ENCODE assay signal across 32 mouse cellular contexts in genomic region chr1:39637139-39637538, GRCm38 (mm10). TPM values are rescaled to one million over a fixed set of nuclear protein-coding genes. Genes with fewer than 3 reads are reported as not detected.
DNase-seq lines count a peak whose midpoint lies in the region; ATAC-seq and TF ChIP-seq lines count a peak whose summit lies in the region.
"Had no signal": no experiment of that assay in that cellular context is flagged by ENCODE, and none has a peak within 500 bp of the region (broad histone marks: within the 10 kb centered on the region; RNA-seq: fewer than 3 reads in every experiment).

No protein-coding gene starts in this region.

- no peak overlapping the region for H3K4me3 ChIP-seq in stomach, embryonic 14.5 days (ENCODE audit: low read depth, low read length)
- H3K4me3 ChIP-seq in stomach, postnatal 0 days (ENCODE audit: low read depth, low read length): no peak overlapping the region
- no peak overlapping the region for H3K4me3 ChIP-seq in macrophage (ENCODE audit: inconsistent target)
- H3K4me3 ChIP-seq: embryonic facial prominence, embryonic 15.5 days; forebrain, embryonic 12.5 days; gastrocnemius, adult 2 months; heart, embryonic 13.5 days; liver, embryonic 12.5 days; midbrain, embryonic 15.5 days; myocyte; neural tube, embryonic 12.5 days had no signal

- intact Hi-C loops in left cerebral cortex, postnatal 14 days (cut with DNase I): no loop called here
- intact Hi-C loops in left cerebral cortex, postnatal 10 days (cut with DNase I): no loop called here

- H3K9me3 ChIP-seq in stomach, embryonic 14.5 days (ENCODE audit: control insufficient read depth, low read depth, low read length): 0 out of 2 replicates have a peak, but pooled peaks cover 4% of the 10 kb centered on the region
- no peaks in the 10 kb centered on the region for H3K9me3 ChIP-seq in stomach, postnatal 0 days (ENCODE audit: control insufficient read depth, low read length)
- H3K9me3 ChIP-seq: liver, embryonic 12.5 days; midbrain, embryonic 15.5 days; neural tube, embryonic 12.5 days had no signal

- no peaks in the 10 kb centered on the region for H3K36me3 ChIP-seq in stomach, embryonic 14.5 days (ENCODE audit: control insufficient read depth, insufficient read depth, low read length)
- no peaks in the 10 kb centered on the region for H3K36me3 ChIP-seq in stomach, postnatal 0 days (ENCODE audit: control insufficient read depth, insufficient read depth, low read length)
- no peaks in the 10 kb centered on the region for H3K36me3 ChIP-seq in macrophage (ENCODE audit: inconsistent target)
- H3K36me3 ChIP-seq: embryonic facial prominence, embryonic 10.5 days; embryonic facial prominence, embryonic 15.5 days; forebrain, embryonic 12.5 days; heart, embryonic 13.5 days; liver, embryonic 12.5 days; midbrain, embryonic 15.5 days; neural tube, embryonic 12.5 days had no signal

- no peak overlapping the region for H3K9ac ChIP-seq in stomach, embryonic 14.5 days (replicated peaks; ENCODE audit: low read depth, low read length)
- H3K9ac ChIP-seq in stomach, postnatal 0 days (ENCODE audit: low read length): no peak overlapping the region
- H3K9ac ChIP-seq: embryonic facial prominence, embryonic 15.5 days; forebrain, embryonic 12.5 days; forebrain, postnatal 0 days; hindbrain, embryonic 14.5 days; liver, embryonic 12.5 days; liver, postnatal 0 days; midbrain, embryonic 15.5 days; neural tube, embryonic 12.5 days had no signal

- no peaks in the 10 kb centered on the region for H3K27me3 ChIP-seq in stomach, embryonic 14.5 days (ENCODE audit: control insufficient read depth, insufficient read depth, low read length)
- H3K27me3 ChIP-seq in stomach, postnatal 0 days (ENCODE audit: control insufficient read depth, insufficient read depth, low read length): no peaks in the 10 kb centered on the region
- H3K27me3 ChIP-seq: embryonic facial prominence, embryonic 15.5 days; forebrain, embryonic 12.5 days; heart, embryonic 13.5 days; midbrain, embryonic 15.5 days; neural tube, embryonic 12.5 days had no signal

- no peak for TF ChIP-seq EP300 in stomach, postnatal 0 days (optimal IDR thresholded peaks at IDR 0.05)

- no peaks in the 10 kb centered on the region for H3K79me2 ChIP-seq in macrophage (ENCODE audit: inconsistent target)

- H3K27ac ChIP-seq in stomach, embryonic 14.5 days (ENCODE audit: low read length): no peak overlapping the region
- H3K27ac ChIP-seq in stomach, postnatal 0 days (replicated peaks): no peak overlapping the region
- H3K27ac ChIP-seq in macrophage: peak overlapping the region; percentile 91
- H3K27ac ChIP-seq: embryonic facial prominence, embryonic 15.5 days; forebrain, embryonic 12.5 days; gastrocnemius, adult 2 months; heart, embryonic 13.5 days; hindbrain, embryonic 14.5 days; liver, embryonic 12.5 days; midbrain, embryonic 15.5 days; neural tube, embryonic 12.5 days had no signal

- no peaks in the 10 kb centered on the region for H3K4me1 ChIP-seq in stomach, embryonic 14.5 days (ENCODE audit: control insufficient read depth, insufficient read depth, low read length)
- no peaks in the 10 kb centered on the region for H3K4me1 ChIP-seq in stomach, postnatal 0 days (replicated peaks; ENCODE audit: control insufficient read depth, insufficient read depth)
- H3K4me1 ChIP-seq: liver, embryonic 12.5 days; midbrain, embryonic 15.5 days had no signal

- 0 out of 2 replicates have a peak, but pooled peaks have one; percentile 10 for ATAC-seq in stomach, embryonic 14.5 days (ENCODE audit: insufficient number of reproducible peaks, insufficient read depth, low FRiP score, low read depth)
- ATAC-seq in stomach, postnatal 0 days (ENCODE audit: low FRiP score, low TSS enrichment): no peak
- ATAC-seq: intestine, postnatal 0 days; liver, embryonic 12.5 days had no signal

- TF ChIP-seq CTCF in stomach, postnatal 0 days (IDR thresholded peaks at IDR 0.05; ENCODE audit: low read depth): no peak

- DNase-seq in left cerebral cortex, postnatal 14 days (ENCODE audit: low spot score in 2 of 2): peak; percentile 27 to 61
- DNase-seq in left cerebral cortex, postnatal 10 days (ENCODE audit: extremely low spot score in 1 of 2, low spot score in 2 of 2): no peak
- no peak for DNase-seq in stomach, postnatal 0 days (ENCODE audit: low spot score)
- no peak for DNase-seq in gastrocnemius, postnatal 25 days
- DNase-seq in adrenal gland, adult 18-20 months (ENCODE audit: low spot score in 2 of 2): no peak
- DNase-seq: adrenal gland, postnatal 10 days; B cell, adult 2 months; cerebellum, adult 2 months; cerebellum, postnatal 14 days; forebrain, postnatal 0 days; gastrocnemius, adult 2 months; heart, postnatal 10 days; kidney, adult 9 months; layer of hippocampus, adult 9-11 months; left cerebral cortex, postnatal 4 days; thymus, adult 2 months; thymus, postnatal 4 days had no signal

- H3K4me2 ChIP-seq in stomach, embryonic 14.5 days (replicated peaks; ENCODE audit: low read depth, low read length): no peak overlapping the region
- H3K4me2 ChIP-seq in stomach, postnatal 0 days (replicated peaks; ENCODE audit: low read depth): no peak overlapping the region
- H3K4me2 ChIP-seq: embryonic facial prominence, embryonic 15.5 days; forebrain, embryonic 12.5 days; heart, embryonic 13.5 days; hindbrain, embryonic 14.5 days; liver, embryonic 12.5 days; midbrain, embryonic 15.5 days; neural tube, embryonic 12.5 days had no signal

- WGBS in stomach, embryonic 14.5 days: 58% methylated on average over 8 of the region's 8 CpGs
- WGBS in stomach, postnatal 0 days: 58% methylated on average over 8 of the region's 8 CpGs
- 46% methylated on average over 8 of the region's 8 CpGs for WGBS in macrophage (ENCODE audit: missing documents)

RNA-seq across cellular contexts. Expression of gene Creg2, which starts 14.1 kb away (rescaled TPM):
- 10 to 100 TPM; 74.2 to 74.7 TPM for total RNA-seq in left cerebral cortex, postnatal 14 days (2021)
- 10 to 100 TPM; 57.4 to 62.0 TPM for total RNA-seq in left cerebral cortex, postnatal 10 days (2021)
- polyA plus RNA-seq in stomach, embryonic 14.5 days (2014; fragmentation: Nextera tagmentation; extraction: Ambion mirVana): 0.29 and 0.35 TPM in 2 replicates
- polyA plus RNA-seq in stomach, postnatal 0 days (2015; fragmentation: Nextera tagmentation; extraction: Ambion mirVana): 0.22 and 0.30 TPM in 2 replicates
- 1 to 10 TPM in 8 of 26 experiments, under 1 TPM in 18; 0.18 to 2.2 (median 0.68) TPM for total RNA-seq in macrophage (2018; cell fraction: chromatin; rRNA removed)
- total RNA-seq in macrophage (2018; cell fraction: cytosol; rRNA removed): 1 to 10 TPM; 2.3 to 5.3 (median 3.8) TPM
- 1 to 10 TPM in 24 of 26 experiments, under 1 TPM in 2; 0.41 to 5.3 (median 2.3) TPM for total RNA-seq in macrophage (2018; cell fraction: nucleus; rRNA removed)
- 2.5 to 4.1 TPM (median 2.7 TPM) in 3 replicates for polyA plus RNA-seq in macrophage (2018)
- under 1 TPM in 1 of 2 experiments, not detected in 1; 0.05 TPM for total RNA-seq in gastrocnemius, postnatal 25 days (2021)
- under 1 TPM; 0.35 to 0.36 TPM for total RNA-seq in adrenal gland, adult 18-20 months (2021)
- total RNA-seq: heart, postnatal 10 days; hematopoietic stem cell, adult 5-6 weeks; megakaryocyte-erythroid progenitor cell, adult 5-6 weeks had no signal
- polyA plus RNA-seq: heart, embryonic 13.5 days; liver, embryonic 12.5 days; liver, postnatal 0 days; myocyte had no signal

RNA-seq across cellular contexts. Expression of gene Rnf149, which starts 59.9 kb away (rescaled TPM):
- 10 to 100 TPM; 24.3 to 29.3 TPM for total RNA-seq in left cerebral cortex, postnatal 14 days (2021)
- 10 to 100 TPM; 21.4 to 25.9 TPM for total RNA-seq in left cerebral cortex, postnatal 10 days (2021)
- 34.0 and 38.0 TPM in 2 replicates for polyA plus RNA-seq in stomach, embryonic 14.5 days (2014; fragmentation: Nextera tagmentation; extraction: Ambion mirVana)
- 30.2 and 33.5 TPM in 2 replicates for polyA plus RNA-seq in stomach, postnatal 0 days (2015; fragmentation: Nextera tagmentation; extraction: Ambion mirVana)
- 1,000 to 10,000 TPM in 4 of 26 experiments, 100 to 1,000 TPM in 22; 207 to 1,734 (median 562) TPM for total RNA-seq in macrophage (2018; cell fraction: chromatin; rRNA removed)
- 100 to 1,000 TPM; 103 to 307 (median 139) TPM for total RNA-seq in macrophage (2018; cell fraction: cytosol; rRNA removed)
- 100 to 1,000 TPM; 181 to 676 (median 390) TPM for total RNA-seq in macrophage (2018; cell fraction: nucleus; rRNA removed)
- polyA plus RNA-seq in macrophage (2018): 117 to 167 TPM (median 137 TPM) in 3 replicates
- total RNA-seq in gastrocnemius, postnatal 25 days (2021): 1 to 10 TPM; 6.2 to 6.3 TPM
- total RNA-seq in adrenal gland, adult 18-20 months (2021): 10 to 100 TPM; 36.6 to 45.2 TPM

Comparison
In these comparisons a context has a peak if more than half of its experiments do, and no peak if none do; other contexts are left out.
1. DNase-seq: peak in left cerebral cortex, postnatal 14 days (2 of 2); none in left cerebral cortex, postnatal 10 days (0 of 2), stomach, postnatal 0 days (single experiment), gastrocnemius, postnatal 25 days (single experiment) and adrenal gland, adult 18-20 months (0 of 2).
2. RNA of gene Creg2, which starts 14.1 kb away (total RNA-seq): 74.2 to 74.7 TPM in left cerebral cortex, postnatal 14 days and 57.4 to 62.0 TPM in left cerebral cortex, postnatal 10 days; 0.35 to 0.36 TPM in adrenal gland, adult 18-20 months and 0.05 TPM in gastrocnemius, postnatal 25 days; every median in the first group is over 10 times any median in the second.